ENCODE assay signal across 10 mouse cellular contexts in genomic region chr12:117751045-117751444, GRCm38 (mm10). TPM values are rescaled to one million over a fixed set of nuclear protein-coding genes. Genes with fewer than 3 reads are reported as not detected.
DNase-seq lines count a peak whose midpoint lies in the region; ATAC-seq and TF ChIP-seq lines count a peak whose summit lies in the region.
"Had no signal": no experiment of that assay in that cellular context is flagged by ENCODE, and none has a peak within 500 bp of the region (broad histone marks: within the 10 kb centered on the region; RNA-seq: fewer than 3 reads in every experiment).

No protein-coding gene starts in this region.

- H3K27ac ChIP-seq in kidney, embryonic 14.5 days (ENCODE audit: low read depth, low read length), result peak overlapping the region; percentile 62
- H3K27ac ChIP-seq in embryonic facial prominence, embryonic 11.5 days (replicated peaks; ENCODE audit: low read depth, low read length), result no peak overlapping the region
- peak overlapping the region; percentile 68; the same call in 1 of the 2 replicates for H3K27ac ChIP-seq in hindbrain, embryonic 10.5 days
- H3K27ac ChIP-seq in midbrain, postnatal 0 days (ENCODE audit: low read depth, low read length), result peak overlapping the region; percentile 62

- WGBS in kidney, embryonic 14.5 days, result 19% methylated on average over 9 of the region's 9 CpGs
- 15% methylated on average over 9 of the region's 9 CpGs for WGBS in embryonic facial prominence, embryonic 11.5 days
- 24% methylated on average over 9 of the region's 9 CpGs for WGBS in hindbrain, embryonic 10.5 days
- WGBS in midbrain, postnatal 0 days, result 18% methylated on average over 9 of the region's 9 CpGs

- no peaks in the 10 kb centered on the region for H3K9me3 ChIP-seq in kidney, embryonic 14.5 days (ENCODE audit: control insufficient read depth, low read length)
- no peaks in the 10 kb centered on the region for H3K9me3 ChIP-seq in embryonic facial prominence, embryonic 11.5 days (replicated peaks; ENCODE audit: control insufficient read depth, low read length)
- no peaks in the 10 kb centered on the region for H3K9me3 ChIP-seq in hindbrain, embryonic 10.5 days
- no peaks in the 10 kb centered on the region for H3K9me3 ChIP-seq in midbrain, postnatal 0 days (ENCODE audit: low read length)

- no peak overlapping the region for H3K4me3 ChIP-seq in kidney, embryonic 14.5 days (ENCODE audit: low read length)
- H3K4me3 ChIP-seq in embryonic facial prominence, embryonic 11.5 days (ENCODE audit: low read depth, low read length), result no peak overlapping the region
- peak overlapping the region; percentile 29; the same call in 1 of the 2 replicates for H3K4me3 ChIP-seq in hindbrain, embryonic 10.5 days
- H3K4me3 ChIP-seq in midbrain, postnatal 0 days (ENCODE audit: low read depth, low read length), result no peak overlapping the region

- H3K4me1 ChIP-seq in kidney, embryonic 14.5 days (ENCODE audit: control insufficient read depth, insufficient read depth, low read length), result peaks cover 10% of the 10 kb centered on the region; the same call in 1 of the 2 replicates
- H3K4me1 ChIP-seq in embryonic facial prominence, embryonic 11.5 days (ENCODE audit: control insufficient read depth, insufficient read depth, low read length), result no peaks in the 10 kb centered on the region; the same call in 1 of the 2 replicates
- H3K4me1 ChIP-seq in hindbrain, embryonic 10.5 days (replicated peaks), result peaks cover 39% of the 10 kb centered on the region
- no peaks in the 10 kb centered on the region for H3K4me1 ChIP-seq in midbrain, postnatal 0 days (ENCODE audit: insufficient read depth, low read length)

- TF ChIP-seq CTCF in midbrain, postnatal 0 days (IDR thresholded peaks at IDR 0.05), result no peak

- no peak for DNase-seq in kidney, postnatal 4 days
- DNase-seq in embryonic facial prominence, embryonic 11.5 days (ENCODE audit: low spot score), result peak; percentile 63
- DNase-seq in hindbrain, embryonic 10.5 days (ENCODE audit: low spot score), result no peak
- DNase-seq in midbrain, postnatal 0 days (ENCODE audit: low spot score), result peak; percentile 32
- DNase-seq in left cerebral cortex, postnatal 36 days (ENCODE audit: low spot score in 2 of 2), result no peak
- DNase-seq in frontal cortex, postnatal 14 days (ENCODE audit: low spot score in 2 of 2), result no peak
- DNase-seq: lung, adult 2 months; right cerebral cortex, postnatal 4 days had no signal

- ATAC-seq in kidney, embryonic 14.5 days (ENCODE audit: low FRiP score, low TSS enrichment), result peak; percentile 50
- peak; percentile 51 for ATAC-seq in embryonic facial prominence, embryonic 11.5 days (replicated peaks; ENCODE audit: insufficient number of reproducible peaks, low FRiP score, low TSS enrichment, low read depth)
- ATAC-seq in midbrain, postnatal 0 days (ENCODE audit: low FRiP score), result peak; percentile 62

- H3K4me2 ChIP-seq in kidney, embryonic 14.5 days (replicated peaks; ENCODE audit: low read depth, low read length), result peak overlapping the region; percentile 31
- H3K4me2 ChIP-seq in embryonic facial prominence, embryonic 11.5 days (ENCODE audit: low read depth, low read length), result no peak overlapping the region
- H3K4me2 ChIP-seq in midbrain, postnatal 0 days (ENCODE audit: low read depth, low read length, poor library complexity, severe bottlenecking), result 0 out of 2 replicates have a peak overlapping the region, but pooled peaks have one; percentile 22

- H3K27me3 ChIP-seq in kidney, embryonic 14.5 days (ENCODE audit: control insufficient read depth, insufficient read depth, low read length), result no peaks in the 10 kb centered on the region
- H3K27me3 ChIP-seq in embryonic facial prominence, embryonic 11.5 days (ENCODE audit: control insufficient read depth, insufficient read depth, low read length), result no peaks in the 10 kb centered on the region
- no peaks in the 10 kb centered on the region; the same call in 1 of the 2 replicates for H3K27me3 ChIP-seq in hindbrain, embryonic 10.5 days (ENCODE audit: insufficient read depth, poor library complexity, severe bottlenecking)
- no peaks in the 10 kb centered on the region for H3K27me3 ChIP-seq in midbrain, postnatal 0 days (ENCODE audit: insufficient read depth, low read length)

- no peak overlapping the region for H3K9ac ChIP-seq in kidney, embryonic 14.5 days (ENCODE audit: low read depth, low read length)
- H3K9ac ChIP-seq in embryonic facial prominence, embryonic 11.5 days (replicated peaks; ENCODE audit: low read length), result no peak overlapping the region
- no peak overlapping the region for H3K9ac ChIP-seq in midbrain, postnatal 0 days (replicated peaks; ENCODE audit: low read length, poor library complexity, severe bottlenecking)

- H3K36me3 ChIP-seq in kidney, embryonic 14.5 days (ENCODE audit: control insufficient read depth, insufficient read depth, low read length), result no peaks in the 10 kb centered on the region
- H3K36me3 ChIP-seq in embryonic facial prominence, embryonic 11.5 days (replicated peaks; ENCODE audit: control insufficient read depth, insufficient read depth, low read depth, low read length), result no peaks in the 10 kb centered on the region
- H3K36me3 ChIP-seq in hindbrain, embryonic 10.5 days, result peaks cover 7% of the 10 kb centered on the region; the same call in 1 of the 2 replicates
- H3K36me3 ChIP-seq in midbrain, postnatal 0 days (ENCODE audit: insufficient read depth, low read length), result peaks cover 12% of the 10 kb centered on the region; the same call in 1 of the 2 replicates
- H3K36me3 ChIP-seq: G1E had no signal

- intact Hi-C loops in left cerebral cortex, postnatal 36 days (cut with DNase I), result no loop called here

RNA-seq across cellular contexts. Expression of gene Cdca7l, which starts 53.0 kb away (rescaled TPM):
- polyA plus RNA-seq in kidney, embryonic 14.5 days (2014; fragmentation: Nextera tagmentation; extraction: Ambion mirVana), result 35.7 and 69.9 TPM in 2 replicates
- 46.0 and 47.1 TPM in 2 replicates for polyA plus RNA-seq in embryonic facial prominence, embryonic 11.5 days (2014; fragmentation: Nextera tagmentation; extraction: Ambion mirVana)
- polyA plus RNA-seq in hindbrain, embryonic 10.5 days (2016; fragmentation: Nextera tagmentation; extraction: Ambion mirVana), result 32.3 and 48.3 TPM in 2 replicates
- total RNA-seq in midbrain, postnatal 0 days (2014; rRNA removed), result 1.3 and 2.5 TPM in 2 replicates
- 1.8 and 2.2 TPM in 2 replicates for polyA plus RNA-seq in midbrain, postnatal 0 days (2015; fragmentation: Nextera tagmentation; extraction: Ambion mirVana)
- 1 to 10 TPM in 1 of 2 experiments, under 1 TPM in 1; 0.49 to 1.7 TPM for total RNA-seq in left cerebral cortex, postnatal 36 days (2021)

Comparison
In these comparisons a context has a peak if more than half of its experiments do, and no peak if none do; other contexts are left out.
1. DNase-seq: peak in embryonic facial prominence, embryonic 11.5 days (single experiment) and midbrain, postnatal 0 days (single experiment); none in kidney, postnatal 4 days (0 of 2), hindbrain, embryonic 10.5 days (single experiment), left cerebral cortex, postnatal 36 days (0 of 2) and frontal cortex, postnatal 14 days (0 of 2).
2. RNA of gene Cdca7l, which starts 53.0 kb away (polyA plus RNA-seq): 35.7 to 69.9 TPM in kidney, embryonic 14.5 days, 46.0 to 47.1 TPM in embryonic facial prominence, embryonic 11.5 days and 32.3 to 48.3 TPM in hindbrain, embryonic 10.5 days; 1.8 to 2.2 TPM in midbrain, postnatal 0 days; every median in the first group is over 10 times any median in the second.
3. Peak in every context shown above with its lines, with median percentiles within 50 percentile points of each other: ATAC-seq.